Mouse (Mus musculus) testis, adult 2 months (tissue): ENCODE data around the gene Anks6.

Source experiments
- CTCF ChIP-seq: fragments of 200-500 bp; IDR thresholded peaks from 2 replicates; pipeline ENCODE4 v1.5.1; 2012; ENCODE audit warnings: low read depth, mild to moderate bottlenecking, inconsistent platforms, low read length, moderate library complexity; ENCODE audit not compliant: control insufficient read depth, insufficient read depth, insufficient replicate concordance
- POLR2A ChIP-seq: fragments of 200-500 bp; IDR thresholded peaks from 2 replicates; pipeline ENCODE4 v1.6.1; 2012; ENCODE audit warnings: low read depth, mild to moderate bottlenecking, inconsistent platforms, low read length, moderate library complexity; ENCODE audit not compliant: control insufficient read depth

- no peak for TF ChIP-seq CTCF
- no peak for TF ChIP-seq POLR2A
These were observed 6.4 kb downstream of the Anks6 start for GRCm38 (mm10) chr4:47050642-47051381.
